Mouse (Mus musculus): ENCODE measurements at regions not wholly inside any gene's neighbourhood (a gene's known extent, or its start where the extent isn't known, plus 50 kb on each side); places are given as distances from the start of the nearest gene placed in this dataset.

DNA sequence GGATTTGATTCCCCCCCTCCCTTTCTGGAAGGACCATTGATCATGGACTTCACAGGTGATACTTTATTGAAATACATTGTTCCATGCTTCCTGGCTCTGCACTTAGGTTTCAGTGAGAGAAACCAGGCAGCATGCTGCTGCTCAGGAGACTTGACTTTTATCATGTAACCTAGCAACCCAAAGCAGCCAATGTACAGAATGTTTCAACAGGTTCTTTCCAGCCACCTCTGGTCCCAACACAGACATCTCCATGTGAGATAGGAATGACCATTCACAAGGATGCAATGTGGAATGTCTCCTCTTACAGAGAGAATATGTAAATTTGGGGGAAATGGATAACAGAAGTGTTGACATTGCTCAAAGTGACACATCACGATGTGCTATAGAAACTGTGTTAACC is 153.1 kb upstream of the Klf12 start:
- Histone ChIP-seq H3K36me3 (no peaks in the 10 kb centered on the region), H3K27ac (no peak overlapping the region), H3K27me3 (no peaks in the 10 kb centered on the region), H3K4me1 (no peaks in the 10 kb centered on the region), H3K9ac (no peak overlapping the region), H3K4me2 (no peak overlapping the region), H3K4me3 (replicated peaks) (no peak overlapping the region), H3K9me3 (replicated peaks) (no peaks in the 10 kb centered on the region)
- ATAC-seq (replicated peaks; ENCODE audit: low FRiP score): no peak
- 90% methylated on average over 1 of the region's 1 CpGs for WGBS

DNA sequence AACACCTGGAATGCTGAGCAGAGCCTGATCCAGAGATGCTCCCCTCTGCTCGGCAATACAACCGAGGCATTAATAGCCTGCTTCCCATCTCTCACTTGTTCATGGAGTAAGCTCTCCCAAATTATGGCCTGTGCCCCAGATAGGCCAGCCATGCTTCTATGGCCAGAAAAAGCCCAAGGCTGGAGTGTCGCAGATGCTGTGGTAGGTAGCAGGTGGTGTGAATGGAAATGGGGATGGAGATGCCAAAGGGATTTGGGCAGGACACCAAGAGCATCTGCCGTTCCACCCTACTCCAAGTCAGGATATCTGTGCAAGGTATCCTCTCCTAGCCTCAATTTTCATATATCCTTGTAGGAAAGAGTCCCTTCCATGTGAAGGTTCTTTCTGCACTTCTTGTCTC is 145.2 kb upstream of the Klf12 start:
- 91% methylated on average over 4 of the region's 4 CpGs for WGBS
- Histone ChIP-seq H3K36me3 (no peaks in the 10 kb centered on the region), H3K4me1 (no peaks in the 10 kb centered on the region), H3K27ac (no peak overlapping the region), H3K9ac (no peak overlapping the region), H3K4me3 (replicated peaks) (no peak overlapping the region), H3K27me3 (no peaks in the 10 kb centered on the region), H3K9me3 (replicated peaks) (no peaks in the 10 kb centered on the region), H3K4me2 (no peak overlapping the region)
- no peak for ATAC-seq (replicated peaks; ENCODE audit: low FRiP score)

DNA sequence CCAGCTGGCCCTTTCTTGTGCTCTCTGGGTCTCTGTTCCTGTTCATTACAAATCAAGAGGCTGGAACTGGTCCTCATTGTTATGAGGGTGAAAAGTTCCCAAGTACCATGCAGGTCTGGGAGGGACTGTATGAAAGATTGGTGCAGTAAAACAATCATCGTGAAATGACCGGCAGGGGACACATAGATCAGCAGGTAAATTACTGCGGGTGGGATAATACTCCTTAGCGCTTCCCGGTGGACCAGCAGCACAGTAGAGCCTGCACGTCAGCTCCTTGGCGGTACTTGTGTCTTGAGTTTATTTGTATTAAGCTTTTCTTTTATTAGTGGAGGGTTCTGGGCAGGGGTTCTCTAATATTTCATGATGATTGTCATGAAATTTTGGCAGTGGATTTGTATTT is 141.9 kb upstream of the Klf12 start:
- Histone ChIP-seq H3K27me3 (no peaks in the 10 kb centered on the region), H3K9ac (no peak overlapping the region), H3K4me3 (replicated peaks) (no peak overlapping the region), H3K4me1 (no peaks in the 10 kb centered on the region), H3K27ac (no peak overlapping the region), H3K36me3 (no peaks in the 10 kb centered on the region), H3K9me3 (replicated peaks) (no peaks in the 10 kb centered on the region), H3K4me2 (no peak overlapping the region)
- no peak for ATAC-seq (replicated peaks; ENCODE audit: low FRiP score)
- WGBS: 58% methylated on average over 7 of the region's 7 CpGs

DNA sequence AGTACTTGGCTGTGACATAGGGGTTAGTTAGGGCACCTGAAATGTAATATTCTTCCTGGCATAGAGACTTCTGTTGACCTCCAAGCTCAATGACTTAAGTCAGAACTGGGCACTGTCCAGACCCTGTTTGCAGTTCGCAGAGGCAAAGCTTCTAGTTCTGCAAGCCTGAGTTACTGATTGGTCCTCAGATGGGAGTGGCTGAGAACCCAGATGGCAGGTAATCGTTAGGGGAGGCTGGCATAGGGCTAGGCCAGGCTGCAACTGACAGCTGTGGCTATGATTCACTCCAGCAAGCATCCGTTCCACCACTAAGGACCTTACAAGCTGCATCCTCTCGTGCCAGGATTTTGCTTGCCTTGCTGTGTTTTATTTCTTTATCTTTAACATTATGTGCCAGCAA is 139.3 kb upstream of the Klf12 start:
- Histone ChIP-seq H3K27ac (no peak overlapping the region), H3K4me1 (no peaks in the 10 kb centered on the region), H3K9me3 (replicated peaks) (no peaks in the 10 kb centered on the region), H3K36me3 (no peaks in the 10 kb centered on the region), H3K9ac (no peak overlapping the region), H3K4me2 (no peak overlapping the region), H3K4me3 (replicated peaks) (no peak overlapping the region), H3K27me3 (no peaks in the 10 kb centered on the region)
- no peak for ATAC-seq (replicated peaks; ENCODE audit: low FRiP score)
- 68% methylated on average over 4 of the region's 4 CpGs for WGBS

DNA sequence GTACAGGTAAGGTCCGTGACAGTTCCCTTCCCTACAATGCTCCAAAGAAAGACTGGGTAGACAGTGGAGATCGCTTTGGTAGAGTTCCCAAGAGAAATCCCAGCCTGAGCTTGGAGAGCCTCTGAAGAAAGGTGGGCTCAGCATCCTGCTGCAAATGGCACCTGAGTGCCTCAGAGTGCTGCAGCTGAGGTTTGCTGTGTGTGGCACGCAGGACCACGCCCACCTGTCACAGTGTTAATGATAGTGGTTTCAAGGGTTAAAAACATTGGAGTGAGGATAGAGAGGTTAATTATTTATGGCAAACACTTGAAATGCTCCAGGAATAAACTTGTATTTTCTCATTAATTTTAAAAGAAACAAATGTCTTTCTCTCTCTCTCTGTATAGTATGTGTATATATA is 137.2 kb upstream of the Klf12 start:
- 87% methylated on average over 4 of the region's 4 CpGs for WGBS
- ATAC-seq (replicated peaks; ENCODE audit: low FRiP score): no peak
- H3K27me3 ChIP-seq: no peaks in the 10 kb centered on the region

DNA sequence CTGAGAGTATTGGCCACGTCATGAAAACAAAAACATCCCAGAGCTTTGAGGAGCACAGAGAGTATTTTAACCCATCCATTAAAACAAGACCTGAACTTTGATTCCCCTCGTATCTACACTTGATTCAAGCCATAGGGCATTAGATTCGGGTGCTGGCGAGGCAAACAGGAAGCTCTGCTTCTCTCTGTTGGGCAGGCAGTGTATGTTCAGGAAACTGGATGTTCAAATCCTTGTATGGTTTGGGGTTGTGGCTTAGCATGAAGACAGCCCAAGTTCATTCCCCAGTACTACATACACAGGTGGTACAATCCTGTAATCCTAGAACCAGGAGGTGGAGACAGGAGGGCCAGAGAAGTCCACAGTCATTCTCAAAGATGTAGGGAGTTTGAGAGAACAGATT is 130.6 kb upstream of the Klf12 start:
- Histone ChIP-seq H3K4me2 (no peak overlapping the region), H3K27me3 (no peaks in the 10 kb centered on the region), H3K4me1 (no peaks in the 10 kb centered on the region), H3K36me3 (no peaks in the 10 kb centered on the region), H3K4me3 (replicated peaks) (no peak overlapping the region), H3K9me3 (replicated peaks) (no peaks in the 10 kb centered on the region), H3K27ac (no peak overlapping the region), H3K9ac (no peak overlapping the region)
- no peak for ATAC-seq (replicated peaks; ENCODE audit: low FRiP score)
- 41% methylated on average over 4 of the region's 4 CpGs for WGBS

More for the DNA sequence above, 137.2 kb upstream of the Klf12 start:
- Histone ChIP-seq H3K4me1 (no peaks in the 10 kb centered on the region), H3K4me3 (replicated peaks) (no peak overlapping the region), H3K9me3 (replicated peaks) (no peaks in the 10 kb centered on the region), H3K27ac (no peak overlapping the region), H3K9ac (no peak overlapping the region), H3K36me3 (no peaks in the 10 kb centered on the region), H3K4me2 (no peak overlapping the region)

DNA sequence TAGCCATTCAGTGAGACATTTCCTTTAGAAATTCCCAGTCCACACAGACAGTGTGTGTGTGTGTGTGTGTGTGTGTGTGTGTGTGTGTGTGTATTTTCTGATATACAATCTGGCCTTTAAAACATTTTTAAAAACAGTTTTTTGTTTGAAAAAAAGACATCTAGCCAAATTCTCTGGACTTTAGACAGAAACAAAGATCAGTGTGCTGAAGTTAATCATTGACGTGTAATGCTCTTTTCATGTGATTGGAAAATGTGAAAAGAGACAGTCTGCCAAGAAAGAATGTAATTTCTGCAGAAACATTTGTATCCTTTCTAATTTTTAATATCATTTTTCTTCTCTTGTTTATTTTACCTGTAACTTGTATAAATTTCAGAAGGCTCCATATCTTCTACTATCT is 127.7 kb upstream of the Klf12 start:
- Histone ChIP-seq H3K36me3 (no peaks in the 10 kb centered on the region), H3K4me1 (no peaks in the 10 kb centered on the region), H3K27me3 (no peaks in the 10 kb centered on the region), H3K9me3 (replicated peaks) (no peaks in the 10 kb centered on the region), H3K4me2 (no peak overlapping the region), H3K4me3 (replicated peaks) (no peak overlapping the region), H3K9ac (no peak overlapping the region), H3K27ac (no peak overlapping the region)
- WGBS: 79% methylated on average over 1 of the region's 1 CpGs
- ATAC-seq (replicated peaks; ENCODE audit: low FRiP score): no peak

DNA sequence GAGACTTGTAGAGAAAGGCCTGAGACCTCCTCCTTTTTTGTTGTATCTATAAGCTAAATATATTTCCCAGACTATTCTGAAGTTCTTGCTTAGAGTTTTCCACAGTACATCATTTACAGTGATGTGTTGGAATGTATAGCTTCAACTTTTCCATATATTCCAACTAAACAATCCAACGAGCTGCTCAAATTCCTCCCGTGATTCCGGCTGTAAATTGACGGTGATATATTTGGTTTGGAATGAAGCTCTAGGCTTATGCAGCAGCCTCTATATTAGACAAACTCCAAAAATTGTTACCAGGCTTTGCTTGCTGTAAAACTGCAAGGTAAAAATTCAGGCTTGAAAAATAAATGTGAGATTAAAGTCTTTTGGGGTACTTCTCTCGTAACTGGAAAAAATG is 112.7 kb upstream of the Klf12 start:
- no peak overlapping the region for H3K4me2 ChIP-seq
- WGBS: 63% methylated on average over 5 of the region's 5 CpGs
- no peak overlapping the region for H3K4me3 ChIP-seq (replicated peaks)
- no peaks in the 10 kb centered on the region for H3K27me3 ChIP-seq
- no peak for ATAC-seq (replicated peaks; ENCODE audit: low FRiP score)
- no peak overlapping the region for H3K9ac ChIP-seq
- no peaks in the 10 kb centered on the region for H3K9me3 ChIP-seq (replicated peaks)
- no peaks in the 10 kb centered on the region for H3K4me1 ChIP-seq
- no peaks in the 10 kb centered on the region for H3K36me3 ChIP-seq
- no peak overlapping the region for H3K27ac ChIP-seq

DNA sequence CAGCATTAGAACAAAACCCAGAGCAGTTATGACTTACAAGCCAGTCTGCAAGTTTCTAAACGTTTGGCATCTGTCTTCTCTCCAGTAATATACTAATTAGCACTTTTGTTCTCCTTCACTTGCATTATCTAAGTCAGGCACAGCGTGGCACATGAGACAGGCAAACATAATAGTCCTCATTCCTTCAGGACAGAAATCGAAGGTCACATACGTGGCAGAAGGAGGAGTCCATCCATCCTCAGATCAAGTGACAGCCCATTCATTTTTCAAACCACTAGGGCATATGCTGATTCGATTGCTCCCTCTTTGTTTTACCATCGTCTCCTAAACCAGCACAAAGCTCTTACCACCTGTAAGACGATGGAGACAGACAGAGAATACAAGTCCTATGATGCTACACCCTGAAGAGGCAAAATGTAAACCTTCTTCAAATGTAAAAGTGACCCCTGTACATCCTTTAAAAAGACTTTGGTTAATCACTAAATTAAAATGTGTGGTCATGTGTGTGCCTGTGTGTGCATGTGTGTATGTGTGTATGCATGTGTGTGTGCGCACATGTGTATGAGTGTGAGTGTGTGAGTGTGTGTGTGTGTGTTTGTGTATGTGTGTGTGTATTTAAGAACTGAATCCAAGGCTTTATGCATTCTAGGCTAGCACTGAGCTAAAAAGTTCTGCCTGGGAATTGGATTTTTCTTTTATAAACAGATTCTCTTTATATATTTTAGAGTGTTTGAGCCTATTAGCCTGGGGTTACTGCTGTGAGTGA is 90.9 kb upstream of the Klf12 start:
- no peak overlapping the region for H3K4me2 ChIP-seq
- ATAC-seq (replicated peaks; ENCODE audit: low FRiP score): no peak
- 50% methylated on average over 8 of the region's 8 CpGs for WGBS

DNA sequence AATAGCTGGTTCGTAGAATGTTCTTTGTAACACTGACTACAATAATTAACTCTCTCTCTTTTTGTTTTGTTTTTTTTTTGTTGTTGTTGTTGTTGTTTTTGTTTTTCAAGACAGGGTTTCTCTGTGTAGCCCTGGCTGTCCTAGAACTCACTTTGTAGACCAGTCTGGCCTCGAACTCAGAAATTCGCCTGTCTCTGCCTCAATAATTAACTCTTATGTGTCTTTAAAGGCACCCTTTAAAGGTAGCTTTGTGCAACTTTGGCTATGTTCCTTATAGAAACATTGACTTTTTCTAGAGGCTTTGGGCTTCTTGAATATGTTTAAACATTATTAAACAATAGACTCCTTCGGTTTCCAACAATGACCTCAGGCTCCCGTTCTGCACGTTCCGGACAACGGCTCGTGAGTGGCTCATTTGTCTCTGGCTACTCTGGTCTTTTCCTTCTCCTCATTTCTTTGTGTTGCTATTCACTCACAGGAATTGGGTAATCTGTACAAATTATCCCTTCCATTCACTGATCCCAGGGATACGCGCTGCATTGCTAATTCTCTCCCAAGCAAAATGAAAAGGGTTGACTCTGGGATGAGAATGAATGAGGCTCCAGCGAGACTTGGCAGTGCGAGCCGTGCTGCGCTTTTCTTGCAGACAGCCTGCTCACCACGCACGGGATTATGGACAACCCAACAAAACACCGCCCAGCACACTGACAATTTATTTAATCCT is 90.2 kb upstream of the Klf12 start:
- Histone ChIP-seq H3K9ac (no peak overlapping the region), H3K4me2 (no peak overlapping the region), H3K4me1 (no peaks in the 10 kb centered on the region), H3K27me3 (no peaks in the 10 kb centered on the region), H3K27ac (no peak overlapping the region), H3K36me3 (no peaks in the 10 kb centered on the region), H3K9me3 (replicated peaks) (no peaks in the 10 kb centered on the region), H3K4me3 (replicated peaks) (no peak overlapping the region)
- ATAC-seq (replicated peaks; ENCODE audit: low FRiP score): no peak
- WGBS: 86% methylated on average over 18 of the region's 18 CpGs

More for the DNA sequence above, 90.9 kb upstream of the Klf12 start:
- Histone ChIP-seq H3K27me3 (no peaks in the 10 kb centered on the region), H3K9ac (no peak overlapping the region), H3K9me3 (replicated peaks) (no peaks in the 10 kb centered on the region), H3K27ac (no peak overlapping the region), H3K36me3 (no peaks in the 10 kb centered on the region), H3K4me1 (no peaks in the 10 kb centered on the region), H3K4me3 (replicated peaks) (no peak overlapping the region)

DNA sequence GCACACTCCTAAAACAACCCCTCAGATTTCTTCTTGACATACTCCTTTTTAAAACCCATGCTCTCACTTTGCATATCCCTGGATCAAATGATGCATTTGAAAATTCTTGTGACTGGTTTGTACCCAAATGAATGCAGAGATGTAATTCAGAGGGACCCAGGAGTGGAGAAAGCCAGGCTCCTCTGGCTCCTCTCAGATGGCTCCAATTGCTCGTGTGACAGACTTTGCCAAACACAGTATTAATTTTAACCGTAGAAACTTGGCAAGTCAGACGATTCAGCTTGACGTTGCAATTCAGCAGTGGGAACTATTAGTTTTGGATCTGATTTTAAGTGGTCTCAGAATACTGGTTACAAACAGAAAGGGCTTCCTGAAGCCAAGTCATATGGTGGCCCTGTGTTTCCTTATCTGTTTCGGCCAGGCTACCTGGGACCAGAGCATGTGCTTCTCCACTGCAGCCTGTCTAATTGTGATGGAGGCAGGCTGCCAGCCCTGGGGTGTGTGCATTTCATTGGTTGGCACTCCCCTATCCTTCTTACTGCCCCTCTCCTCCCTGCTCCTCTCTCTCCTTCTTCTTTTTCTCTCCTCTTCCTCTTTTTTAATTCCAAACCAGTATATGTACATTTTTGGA is 81.9 kb upstream of the Klf12 start:
- WGBS: 76% methylated on average over 5 of the region's 5 CpGs
- H3K9ac ChIP-seq: no peak overlapping the region
- H3K27me3 ChIP-seq: no peaks in the 10 kb centered on the region
- H3K4me2 ChIP-seq: no peak overlapping the region
- H3K4me1 ChIP-seq: no peaks in the 10 kb centered on the region
- H3K27ac ChIP-seq: no peak overlapping the region
- no peak for ATAC-seq (replicated peaks; ENCODE audit: low FRiP score)
- H3K4me3 ChIP-seq (replicated peaks): no peak overlapping the region
- H3K9me3 ChIP-seq (replicated peaks): no peaks in the 10 kb centered on the region
- H3K36me3 ChIP-seq: no peaks in the 10 kb centered on the region

DNA sequence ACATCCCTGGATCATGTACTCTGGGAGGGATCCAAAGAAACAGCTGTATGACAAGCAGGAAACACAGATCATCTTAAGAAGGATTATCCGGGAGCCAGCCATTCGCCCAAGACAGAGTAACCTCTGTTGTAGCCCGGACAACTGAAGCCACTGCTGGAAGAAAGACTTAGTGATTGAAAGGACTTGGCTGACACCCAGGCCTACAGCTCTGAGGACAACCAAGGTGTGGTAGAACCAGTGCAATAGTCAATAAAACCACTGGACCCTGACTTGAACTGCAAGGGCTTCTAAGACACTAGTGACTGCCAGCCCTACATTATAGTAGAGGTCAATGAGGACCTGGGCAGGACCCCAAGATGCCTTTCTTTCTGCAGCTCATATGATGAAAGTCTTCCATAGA is 78.3 kb upstream of the Klf12 start:
- Histone ChIP-seq H3K27me3 (no peaks in the 10 kb centered on the region), H3K4me2 (no peak overlapping the region), H3K36me3 (no peaks in the 10 kb centered on the region), H3K9ac (no peak overlapping the region), H3K4me1 (no peaks in the 10 kb centered on the region), H3K4me3 (replicated peaks) (no peak overlapping the region), H3K9me3 (replicated peaks) (no peaks in the 10 kb centered on the region), H3K27ac (no peak overlapping the region)
- 63% methylated on average over 3 of the region's 3 CpGs for WGBS
- no peak for ATAC-seq (replicated peaks; ENCODE audit: low FRiP score)
